Mouse (Mus musculus): ENCODE measurements around the gene Rbfox3. TPM values are rescaled to one million over a fixed set of nuclear protein-coding genes. Genes with fewer than 3 reads are reported as not detected.

Gene Rbfox3
- polyA plus RNA-seq, 1 experiment, result 163 TPM

GRCm38 (mm10) chr11:118473161-118473560, 438.2 kb downstream of the Rbfox3 start:
- no peak for TF ChIP-seq POLR2A (IDR thresholded peaks at IDR 0.05; ENCODE audit: borderline replicate concordance, insufficient read depth, low read length)
- no peak for TF ChIP-seq CTCF (IDR thresholded peaks at IDR 0.05; ENCODE audit: borderline replicate concordance, insufficient read depth, low read depth, low read length)
- H3K27me3 ChIP-seq (ENCODE audit: control insufficient read depth, insufficient read depth, low read length), result no peaks in the 10 kb centered on the region
- no peak overlapping the region for H3K27ac ChIP-seq (ENCODE audit: insufficient read depth, low read length)
- no peak for DNase-seq
- no peak overlapping the region for H3K4me3 ChIP-seq (replicated peaks; ENCODE audit: insufficient read depth, low read depth, low read length)
- H3K4me1 ChIP-seq (ENCODE audit: control insufficient read depth, insufficient read depth, low read length), result peaks cover 6% of the 10 kb centered on the region; the same call in 1 of the 2 replicates
- WGBS, result 85% methylated on average over 1 of the region's 1 CpGs

GRCm38 (mm10) chr11:118471676-118472075, 439.7 kb downstream of the Rbfox3 start:
- no peak overlapping the region for H3K27ac ChIP-seq (ENCODE audit: insufficient read depth, low read length)
- WGBS, result 39% methylated on average over 13 of the region's 13 CpGs
- no peaks in the 10 kb centered on the region for H3K27me3 ChIP-seq (ENCODE audit: control insufficient read depth, insufficient read depth, low read length)
- 0 out of 2 replicates have a peak, but pooled peaks cover 4% of the 10 kb centered on the region for H3K4me1 ChIP-seq (ENCODE audit: control insufficient read depth, insufficient read depth, low read length)
- no peak overlapping the region for H3K4me3 ChIP-seq (replicated peaks; ENCODE audit: insufficient read depth, low read depth, low read length)
- TF ChIP-seq POLR2A (IDR thresholded peaks at IDR 0.05; ENCODE audit: borderline replicate concordance, insufficient read depth, low read length), result no peak
- TF ChIP-seq CTCF (IDR thresholded peaks at IDR 0.05; ENCODE audit: borderline replicate concordance, insufficient read depth, low read depth, low read length), result no peak
- no peak for DNase-seq

GRCm38 (mm10) chr11:118470234-118470966, 441.0 kb downstream of the Rbfox3 start:
- no peak for DNase-seq
- Histone ChIP-seq H3K4me3 (replicated peaks; ENCODE audit: insufficient read depth, low read depth, low read length) (no peak overlapping the region), H3K27me3 (ENCODE audit: control insufficient read depth, insufficient read depth, low read length) (no peaks in the 10 kb centered on the region), H3K4me1 (ENCODE audit: control insufficient read depth, insufficient read depth, low read length) (0 out of 2 replicates have a peak, but pooled peaks cover 4% of the 10 kb centered on the region), H3K27ac (ENCODE audit: insufficient read depth, low read length) (no peak overlapping the region)
- TF ChIP-seq POLR2A (IDR thresholded peaks at IDR 0.05; ENCODE audit: borderline replicate concordance, insufficient read depth, low read length) (no peak), CTCF (IDR thresholded peaks at IDR 0.05; ENCODE audit: borderline replicate concordance, insufficient read depth, low read depth, low read length) (no peak)
- 47% methylated on average over 12 of the region's 12 CpGs for WGBS

GRCm38 (mm10) chr11:118469509-118470160, 441.8 kb downstream of the Rbfox3 start:
- TF ChIP-seq POLR2A (IDR thresholded peaks at IDR 0.05; ENCODE audit: borderline replicate concordance, insufficient read depth, low read length), result no peak
- TF ChIP-seq CTCF (IDR thresholded peaks at IDR 0.05; ENCODE audit: borderline replicate concordance, insufficient read depth, low read depth, low read length), result no peak
- DNase-seq, result no peak
- Histone ChIP-seq H3K27me3 (ENCODE audit: control insufficient read depth, insufficient read depth, low read length) (no peaks in the 10 kb centered on the region), H3K4me1 (ENCODE audit: control insufficient read depth, insufficient read depth, low read length) (0 out of 2 replicates have a peak, but pooled peaks cover 4% of the 10 kb centered on the region), H3K27ac (ENCODE audit: insufficient read depth, low read length) (no peak overlapping the region), H3K4me3 (replicated peaks; ENCODE audit: insufficient read depth, low read depth, low read length) (no peak overlapping the region)
- WGBS, result 83% methylated on average over 10 of the region's 10 CpGs

DNA sequence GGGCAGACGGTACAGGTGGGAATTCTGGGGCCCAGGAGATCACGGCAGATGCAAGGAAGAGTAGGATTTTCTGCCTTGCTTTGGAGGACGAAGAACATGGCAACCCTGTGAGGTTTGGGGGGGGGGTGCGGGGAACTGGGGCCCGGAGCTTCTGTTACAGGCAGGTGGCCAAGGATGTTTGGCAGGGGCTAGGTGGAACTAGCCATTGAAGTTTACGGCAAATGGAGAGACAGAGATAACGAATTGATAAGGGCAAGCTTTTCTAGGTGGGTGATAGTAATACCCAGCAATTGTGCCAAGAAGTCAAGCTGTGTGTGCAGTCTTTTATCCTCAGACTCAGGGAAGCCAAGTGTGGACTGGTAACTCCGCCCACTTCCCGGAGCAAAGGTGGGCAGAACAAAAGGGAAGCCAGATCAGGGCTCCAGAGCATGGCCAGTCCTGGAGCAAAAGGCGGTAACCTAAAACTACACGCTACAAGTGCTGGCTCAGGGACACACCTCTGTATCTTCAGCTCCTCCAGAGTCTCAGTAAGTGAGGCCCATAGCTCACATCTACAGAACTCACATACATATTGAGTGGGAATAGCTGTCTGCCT, 443.9 kb downstream of the Rbfox3 start:
- TF ChIP-seq POLR2A (IDR thresholded peaks at IDR 0.05; ENCODE audit: borderline replicate concordance, insufficient read depth, low read length), result no peak
- no peak for TF ChIP-seq CTCF (IDR thresholded peaks at IDR 0.05; ENCODE audit: borderline replicate concordance, insufficient read depth, low read depth, low read length)
- DNase-seq, result no peak
- 0 out of 2 replicates have a peak, but pooled peaks cover 4% of the 10 kb centered on the region for H3K4me1 ChIP-seq (ENCODE audit: control insufficient read depth, insufficient read depth, low read length)
- no peaks in the 10 kb centered on the region for H3K27me3 ChIP-seq (ENCODE audit: control insufficient read depth, insufficient read depth, low read length)
- H3K27ac ChIP-seq (ENCODE audit: insufficient read depth, low read length), result no peak overlapping the region
- 33% methylated on average over 11 of the region's 11 CpGs for WGBS
- no peak overlapping the region for H3K4me3 ChIP-seq (replicated peaks; ENCODE audit: insufficient read depth, low read depth, low read length)

DNA sequence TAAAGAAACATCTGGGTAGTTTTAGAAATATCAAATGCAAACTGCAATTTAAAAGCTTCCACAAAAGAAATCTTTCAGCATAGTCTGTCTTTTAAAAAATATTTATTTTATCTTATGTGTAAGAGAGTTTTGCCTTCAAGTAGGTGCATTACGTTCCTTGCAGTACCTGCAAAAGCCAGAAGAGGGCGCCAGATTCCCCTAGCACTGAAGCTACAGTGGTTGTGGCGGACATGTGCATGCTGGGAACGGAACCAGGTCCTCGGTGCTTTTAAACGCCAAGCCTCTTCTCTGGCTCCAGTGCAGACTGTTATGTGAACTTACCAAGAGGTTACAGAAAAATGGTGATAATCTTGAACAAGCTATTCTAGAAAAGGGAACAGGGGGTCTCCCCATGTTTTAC, 451.1 kb downstream of the Rbfox3 start:
- Histone ChIP-seq H3K27me3 (ENCODE audit: control insufficient read depth, insufficient read depth, low read length) (no peaks in the 10 kb centered on the region), H3K4me3 (replicated peaks; ENCODE audit: insufficient read depth, low read depth, low read length) (no peak overlapping the region), H3K27ac (ENCODE audit: insufficient read depth, low read length) (no peak overlapping the region), H3K4me1 (ENCODE audit: control insufficient read depth, insufficient read depth, low read length) (no peaks in the 10 kb centered on the region)
- WGBS, result 61% methylated on average over 6 of the region's 6 CpGs
- TF ChIP-seq POLR2A (IDR thresholded peaks at IDR 0.05; ENCODE audit: borderline replicate concordance, insufficient read depth, low read length) (no peak), CTCF (IDR thresholded peaks at IDR 0.05; ENCODE audit: borderline replicate concordance, insufficient read depth, low read depth, low read length) (peak; percentile 57)
- no peak for DNase-seq

GRCm38 (mm10) chr11:118459536-118459935, 451.9 kb downstream of the Rbfox3 start:
- no peak for DNase-seq
- Histone ChIP-seq H3K27me3 (ENCODE audit: control insufficient read depth, insufficient read depth, low read length) (no peaks in the 10 kb centered on the region), H3K4me1 (ENCODE audit: control insufficient read depth, insufficient read depth, low read length) (no peaks in the 10 kb centered on the region), H3K27ac (ENCODE audit: insufficient read depth, low read length) (no peak overlapping the region), H3K4me3 (replicated peaks; ENCODE audit: insufficient read depth, low read depth, low read length) (no peak overlapping the region)
- 82% methylated on average over 4 of the region's 4 CpGs for WGBS
- TF ChIP-seq POLR2A (IDR thresholded peaks at IDR 0.05; ENCODE audit: borderline replicate concordance, insufficient read depth, low read length) (no peak), CTCF (IDR thresholded peaks at IDR 0.05; ENCODE audit: borderline replicate concordance, insufficient read depth, low read depth, low read length) (no peak)
